Mouse (Mus musculus): ENCODE measurements at regions not wholly inside any gene's neighbourhood (a gene's known extent, or its start where the extent isn't known, plus 50 kb on each side); places are given as distances from the start of the nearest gene placed in this dataset.

- no peak overlapping the region for H3K4me3 ChIP-seq (ENCODE audit: low read depth, low read length)
- no peak for ATAC-seq (ENCODE audit: insufficient number of reproducible peaks, insufficient read depth, low FRiP score, low read depth)
- no peaks in the 10 kb centered on the region for H3K27me3 ChIP-seq (ENCODE audit: control insufficient read depth, insufficient read depth, low read length)
- H3K36me3 ChIP-seq (ENCODE audit: control insufficient read depth, insufficient read depth, low read length), result no peaks in the 10 kb centered on the region
- no peaks in the 10 kb centered on the region for H3K9me3 ChIP-seq (ENCODE audit: control insufficient read depth, low read depth, low read length)
- H3K4me2 ChIP-seq (replicated peaks; ENCODE audit: low read depth, low read length), result no peak overlapping the region
- no peak overlapping the region for H3K9ac ChIP-seq (replicated peaks; ENCODE audit: low read depth, low read length)
- WGBS, result 87% methylated on average over 2 of the region's 2 CpGs
- no peaks in the 10 kb centered on the region for H3K4me1 ChIP-seq (ENCODE audit: control insufficient read depth, insufficient read depth, low read length)
- H3K27ac ChIP-seq (ENCODE audit: low read length), result no peak overlapping the region
These were observed 76.9 kb upstream of the Slc24a5 start for GRCm38 (mm10) chr2:124990976-124991375.

DNA sequence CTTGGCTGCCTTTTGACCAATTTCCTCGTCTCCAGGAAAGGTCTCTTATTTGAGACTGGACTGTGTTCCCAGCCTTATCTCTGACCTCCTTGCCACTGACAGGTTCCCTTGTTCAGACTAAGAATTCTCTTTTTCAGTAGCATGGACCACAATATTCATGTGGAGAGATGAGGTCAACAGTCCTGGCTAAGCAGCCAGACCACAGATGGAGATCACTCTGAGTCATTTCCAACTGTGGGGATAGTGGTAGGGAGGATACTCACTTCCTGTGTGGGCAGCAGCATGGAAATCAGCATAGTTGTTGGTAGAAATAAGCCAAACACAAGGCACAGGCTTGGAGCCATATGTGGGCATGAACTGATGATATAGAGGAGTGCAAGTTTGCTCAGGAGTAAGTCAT lies 52.9 kb upstream of the Slc24a5 start:
- no peak for ATAC-seq (ENCODE audit: insufficient number of reproducible peaks, insufficient read depth, low FRiP score, low read depth)
- no peak overlapping the region for H3K9ac ChIP-seq (replicated peaks; ENCODE audit: low read depth, low read length)
- no peaks in the 10 kb centered on the region for H3K27me3 ChIP-seq (ENCODE audit: control insufficient read depth, insufficient read depth, low read length)
- WGBS, result 80% methylated on average over 1 of the region's 1 CpGs
- no peak overlapping the region for H3K27ac ChIP-seq (ENCODE audit: low read length)
- no peaks in the 10 kb centered on the region for H3K4me1 ChIP-seq (ENCODE audit: control insufficient read depth, insufficient read depth, low read length)
- no peaks in the 10 kb centered on the region for H3K36me3 ChIP-seq (ENCODE audit: control insufficient read depth, insufficient read depth, low read length)
- no peak overlapping the region for H3K4me2 ChIP-seq (replicated peaks; ENCODE audit: low read depth, low read length)
- no peaks in the 10 kb centered on the region for H3K9me3 ChIP-seq (ENCODE audit: control insufficient read depth, low read depth, low read length)
- no peak overlapping the region for H3K4me3 ChIP-seq (ENCODE audit: low read depth, low read length)

DNA sequence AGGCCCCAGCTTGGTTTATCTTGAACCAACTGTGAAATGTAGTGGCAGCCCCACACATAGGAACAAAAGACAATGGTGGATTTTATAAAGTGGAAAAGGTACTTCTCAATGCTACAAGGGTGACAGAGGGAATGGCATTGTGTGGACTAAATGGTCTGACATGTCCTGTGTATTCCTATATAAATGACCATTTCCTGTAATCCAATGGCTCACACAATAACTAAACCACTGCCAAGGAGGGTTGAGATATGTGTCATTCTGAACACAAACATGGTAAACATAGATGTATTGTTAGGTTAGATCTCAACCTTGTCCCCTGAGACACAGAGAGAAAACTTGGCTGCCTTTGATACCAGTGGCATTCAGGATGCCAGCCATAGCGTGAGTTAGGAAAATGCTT lies 51.0 kb upstream of the Slc24a5 start:
- H3K27ac ChIP-seq (ENCODE audit: low read length), result no peak overlapping the region
- H3K36me3 ChIP-seq (ENCODE audit: control insufficient read depth, insufficient read depth, low read length), result no peaks in the 10 kb centered on the region
- no peak overlapping the region for H3K4me3 ChIP-seq (ENCODE audit: low read depth, low read length)
- no peaks in the 10 kb centered on the region for H3K9me3 ChIP-seq (ENCODE audit: control insufficient read depth, low read depth, low read length)
- ATAC-seq (ENCODE audit: insufficient number of reproducible peaks, insufficient read depth, low FRiP score, low read depth), result no peak
- WGBS, result 84% methylated on average over 1 of the region's 1 CpGs
- H3K4me2 ChIP-seq (replicated peaks; ENCODE audit: low read depth, low read length), result no peak overlapping the region
- no peak overlapping the region for H3K9ac ChIP-seq (replicated peaks; ENCODE audit: low read depth, low read length)
- no peaks in the 10 kb centered on the region for H3K4me1 ChIP-seq (ENCODE audit: control insufficient read depth, insufficient read depth, low read length)
- H3K27me3 ChIP-seq (ENCODE audit: control insufficient read depth, insufficient read depth, low read length), result no peaks in the 10 kb centered on the region

All from stomach, embryonic 14.5 days (tissue).